Mouse (Mus musculus): ENCODE data around the gene Tipin.

DNA sequence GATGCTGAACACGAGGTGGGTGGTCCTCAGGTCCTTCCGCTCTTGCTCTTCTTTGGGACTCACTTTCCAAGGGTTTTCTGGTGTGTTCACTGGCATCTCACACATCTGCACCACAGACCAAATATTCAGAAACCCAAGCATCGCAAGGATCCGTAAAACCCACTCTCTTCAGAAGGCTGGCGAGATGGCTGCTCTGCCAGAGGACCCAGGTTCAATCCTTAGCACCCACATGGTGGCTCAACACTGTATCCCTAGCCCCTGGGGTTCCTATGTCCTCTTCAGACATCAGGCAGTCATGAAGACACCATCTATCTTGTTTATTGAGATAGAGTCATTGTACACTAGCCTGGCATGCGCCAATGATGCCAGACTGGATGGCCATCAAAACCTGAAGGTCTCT is 33.3 kb downstream of the Tipin start:
- TF ChIP-seq CTCF (IDR thresholded peaks at IDR 0.05; ENCODE audit: low read depth, low read length): no peak
- TF ChIP-seq EP300 (IDR thresholded peaks at IDR 0.05; ENCODE audit: insufficient read depth, low read depth, low read length): no peak
